25 mouse cellular contexts compared by ENCODE assay signal in the genomic region with DNA sequence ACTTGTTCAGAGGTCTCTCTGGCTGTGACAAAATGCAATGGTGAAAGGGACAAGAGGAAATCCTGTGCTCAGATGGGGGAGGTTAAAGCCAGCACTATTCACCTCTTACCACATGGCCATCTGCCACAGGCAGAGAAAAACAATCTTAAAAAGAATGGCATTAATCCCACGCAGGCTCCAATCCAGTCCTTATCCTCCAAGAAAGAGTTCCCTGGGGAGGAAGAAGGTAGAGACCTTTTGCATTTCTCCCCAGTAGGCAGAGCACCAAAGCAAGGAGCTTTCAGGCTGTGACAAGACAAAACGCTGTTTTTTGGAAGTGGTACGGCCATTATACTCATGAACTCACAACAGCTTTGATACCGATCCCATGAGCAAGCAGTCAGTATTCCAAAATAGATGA. TPM values are rescaled to one million over a fixed set of nuclear protein-coding genes. Genes with fewer than 3 reads are reported as not detected.
DNase-seq lines count a peak whose midpoint lies in the region; ATAC-seq and TF ChIP-seq lines count a peak whose summit lies in the region.
"Had no signal": no experiment of that assay in that cellular context is flagged by ENCODE, and none has a peak within 500 bp of the region (broad histone marks: within the 10 kb centered on the region; RNA-seq: fewer than 3 reads in every experiment).

No protein-coding gene starts in this region.

- peak; percentile 12 to 71 for DNase-seq in adrenal gland, adult (ENCODE audit: inconsistent age in 2 of 2, low spot score in 1 of 2)
- no peak for DNase-seq in adrenal gland, adult 18-20 months (ENCODE audit: low spot score in 2 of 2)
- DNase-seq in heart, adult 2 months, result peak in 1 of 2 experiments; percentile 42
- DNase-seq in heart, postnatal 25 days (ENCODE audit: low spot score), result no peak
- DNase-seq in kidney, adult 9 months, result peak; percentile 63
- DNase-seq in layer of hippocampus, adult 9-11 months, result no peak
- DNase-seq: cerebellum, adult 18-20 months; cerebellum, postnatal 14 days; forebrain, postnatal 0 days; gastrocnemius, postnatal 36 days; lung, embryonic 14.5 days; lung, postnatal 36 days; thymus, adult 18-20 months; thymus, postnatal 36 days had no signal

- 17% methylated on average over 4 of the region's 4 CpGs for WGBS in heart, adult 2 months
- 64% methylated on average over 4 of the region's 4 CpGs for WGBS in kidney, embryonic 14.5 days

- no peak for ATAC-seq in kidney, embryonic 14.5 days (ENCODE audit: low FRiP score, low TSS enrichment)
- ATAC-seq: forebrain, postnatal 0 days; midbrain, embryonic 13.5 days had no signal

- intact Hi-C loops in heart, adult 2 months (cut with DNase I), result loop anchor here (1.0 to 10.0 kb wide), 2 partner anchors 23 to 111 kb away; no protein-coding TSS in a partner anchor
- intact Hi-C loops in heart, postnatal 25 days (cut with DNase I), result no loop called here

- H3K79me2 ChIP-seq in heart, adult 2 months (replicated peaks; ENCODE audit: control insufficient read depth, insufficient read depth, low read length), result no peaks in the 10 kb centered on the region

- no peaks in the 10 kb centered on the region for H3K9me3 ChIP-seq in kidney, embryonic 14.5 days (ENCODE audit: control insufficient read depth, low read length)
- H3K9me3 ChIP-seq: heart, embryonic 15.5 days; hindbrain, embryonic 12.5 days; megakaryocyte, embryonic 14.5 days; midbrain, embryonic 13.5 days had no signal

- peak overlapping the region; percentile 74 for H3K27ac ChIP-seq in heart, adult 2 months
- no peak overlapping the region for H3K27ac ChIP-seq in kidney, embryonic 14.5 days (ENCODE audit: low read depth, low read length)
- peak overlapping the region; percentile 75 for H3K27ac ChIP-seq in brown adipose tissue, adult 24 weeks (replicated peaks; ENCODE audit: low read depth, low read length)
- H3K27ac ChIP-seq: heart, embryonic 15.5 days; hindbrain, embryonic 12.5 days; liver, embryonic 14.5 days; midbrain, embryonic 13.5 days had no signal

- 0 out of 2 replicates have a peak overlapping the region, but pooled peaks have one; percentile 30 for H3K9ac ChIP-seq in heart, adult 2 months (ENCODE audit: low read depth, low read length)
- H3K9ac ChIP-seq in kidney, embryonic 14.5 days (ENCODE audit: low read depth, low read length), result no peak overlapping the region
- H3K9ac ChIP-seq: forebrain, postnatal 0 days; heart, embryonic 15.5 days; hindbrain, embryonic 12.5 days; liver, embryonic 14.5 days; lung, embryonic 14.5 days; midbrain, embryonic 13.5 days had no signal

- H3K36me3 ChIP-seq in heart, adult 2 months (ENCODE audit: control insufficient read depth, insufficient read depth, low read length), result no peaks in the 10 kb centered on the region
- H3K36me3 ChIP-seq in kidney, embryonic 14.5 days (ENCODE audit: control insufficient read depth, insufficient read depth, low read length), result no peaks in the 10 kb centered on the region
- H3K36me3 ChIP-seq: heart, embryonic 15.5 days; hindbrain, embryonic 12.5 days; midbrain, embryonic 13.5 days had no signal

- H3K27me3 ChIP-seq in heart, adult 2 months (ENCODE audit: control insufficient read depth, insufficient read depth, low read length), result no peaks in the 10 kb centered on the region
- no peaks in the 10 kb centered on the region for H3K27me3 ChIP-seq in kidney, embryonic 14.5 days (ENCODE audit: control insufficient read depth, insufficient read depth, low read length)
- H3K27me3 ChIP-seq: heart, embryonic 15.5 days; hindbrain, embryonic 12.5 days; megakaryocyte, embryonic 14.5 days; midbrain, embryonic 13.5 days had no signal

- TF ChIP-seq POLR2A in heart, adult 2 months (IDR thresholded peaks at IDR 0.05; ENCODE audit: insufficient read depth, low read depth, low read length), result no peak

- H3K4me3 ChIP-seq in heart, adult 2 months, result no peak overlapping the region
- no peak overlapping the region for H3K4me3 ChIP-seq in kidney, embryonic 14.5 days (ENCODE audit: low read length)
- no peak overlapping the region for H3K4me3 ChIP-seq in brown adipose tissue, adult 24 weeks (ENCODE audit: insufficient read depth, low read depth, low read length)
- H3K4me3 ChIP-seq: heart, embryonic 15.5 days; hindbrain, embryonic 12.5 days; megakaryocyte, embryonic 14.5 days; midbrain, embryonic 13.5 days had no signal

- TF ChIP-seq CTCF in heart, adult 2 months (IDR thresholded peaks at IDR 0.05), result no peak

- no peak for TF ChIP-seq EP300 in heart, adult 2 months (IDR thresholded peaks at IDR 0.05; ENCODE audit: insufficient read depth, low read depth, low read length)

- H3K4me1 ChIP-seq in heart, adult 2 months (ENCODE audit: control insufficient read depth, insufficient read depth, low read length), result no peaks in the 10 kb centered on the region; the same call in none of the 2 replicates
- H3K4me1 ChIP-seq in kidney, embryonic 14.5 days (ENCODE audit: control insufficient read depth, insufficient read depth, low read length), result no peaks in the 10 kb centered on the region
- no peaks in the 10 kb centered on the region for H3K4me1 ChIP-seq in brown adipose tissue, adult 24 weeks (ENCODE audit: control insufficient read depth, insufficient read depth, insufficient read length, low read length)
- H3K4me1 ChIP-seq: heart, embryonic 15.5 days; hindbrain, embryonic 12.5 days; megakaryocyte, embryonic 14.5 days had no signal

- H3K4me2 ChIP-seq in kidney, embryonic 14.5 days (replicated peaks; ENCODE audit: low read depth, low read length), result no peak overlapping the region
- H3K4me2 ChIP-seq: heart, embryonic 15.5 days; hindbrain, embryonic 12.5 days; lung, embryonic 14.5 days; midbrain, embryonic 13.5 days had no signal

RNA-seq across cellular contexts. Expression of a gene that starts 38.8 kb away (rescaled TPM):
- total RNA-seq in adrenal gland, adult 18-20 months (2021), result 10 to 100 TPM; 28.9 to 33.3 TPM
- 10 to 100 TPM; 28.3 to 29.2 TPM for total RNA-seq in heart, adult 2 months (2021)
- polyA plus RNA-seq in heart, adult 2 months (2012; rRNA removed), result 56.5 and 61.1 TPM in 2 replicates
- 10 to 100 TPM; 22.8 to 27.9 TPM for total RNA-seq in heart, postnatal 25 days (2021)
- 1.9 and 3.1 TPM in 2 replicates for polyA plus RNA-seq in kidney, embryonic 14.5 days (2014; fragmentation: Nextera tagmentation; extraction: Ambion mirVana)
- polyA plus RNA-seq in brown adipose tissue, adult 24 weeks (2012; ENCODE audit: insufficient read depth, insufficient read length, missing spikeins), result 16.9 and 27.9 TPM in 2 replicates
- total RNA-seq: monocyte, adult 5-6 weeks; neutrophil, adult 5-6 weeks had no signal
- polyA plus RNA-seq: embryonic facial prominence, embryonic 11.5 days; forebrain, embryonic 11.5 days had no signal

RNA-seq across cellular contexts. Expression of a gene that starts 51.2 kb away (rescaled TPM):
- 10 to 100 TPM; 77.2 to 91.0 TPM for total RNA-seq in adrenal gland, adult 18-20 months (2021)
- 10 to 100 TPM; 38.7 to 40.1 TPM for total RNA-seq in heart, adult 2 months (2021)
- polyA plus RNA-seq in heart, adult 2 months (2012; rRNA removed), result 20.4 and 34.4 TPM in 2 replicates
- total RNA-seq in heart, postnatal 25 days (2021), result 10 to 100 TPM; 33.4 to 37.0 TPM
- 35.4 and 54.1 TPM in 2 replicates for polyA plus RNA-seq in kidney, embryonic 14.5 days (2014; fragmentation: Nextera tagmentation; extraction: Ambion mirVana)
- polyA plus RNA-seq in brown adipose tissue, adult 24 weeks (2012; ENCODE audit: insufficient read depth, insufficient read length, missing spikeins), result 17.3 and 26.7 TPM in 2 replicates

Comparison
In these comparisons a context has a peak if more than half of its experiments do, and no peak if none do; other contexts are left out.
1. DNase-seq: peak in adrenal gland, adult (2 of 2) and kidney, adult 9 months (single experiment); none in adrenal gland, adult 18-20 months (0 of 2), heart, postnatal 25 days (single experiment) and layer of hippocampus, adult 9-11 months (single experiment).